Mouse (Mus musculus) small intestine, adult 2 months (tissue): ENCODE measurements around the gene Mtch1.

Experiments
- CTCF ChIP-seq: fragments of 200-500 bp; IDR thresholded peaks from 2 replicates; pipeline ENCODE4 v1.5.1; 2012; ENCODE audit warnings: low read depth, mild to moderate bottlenecking, control low read depth, inconsistent platforms, low read length, moderate library complexity, mixed read lengths; ENCODE audit not compliant: insufficient replicate concordance, insufficient read length; ENCODE audit errors: extremely low read depth
- POLR2A ChIP-seq: fragments of 200-500 bp; IDR thresholded peaks from 2 replicates; pipeline ENCODE4 v1.6.1; 2012; ENCODE audit warnings: low read depth, mild to moderate bottlenecking, control low read depth, inconsistent platforms, low read length, moderate library complexity

DNA sequence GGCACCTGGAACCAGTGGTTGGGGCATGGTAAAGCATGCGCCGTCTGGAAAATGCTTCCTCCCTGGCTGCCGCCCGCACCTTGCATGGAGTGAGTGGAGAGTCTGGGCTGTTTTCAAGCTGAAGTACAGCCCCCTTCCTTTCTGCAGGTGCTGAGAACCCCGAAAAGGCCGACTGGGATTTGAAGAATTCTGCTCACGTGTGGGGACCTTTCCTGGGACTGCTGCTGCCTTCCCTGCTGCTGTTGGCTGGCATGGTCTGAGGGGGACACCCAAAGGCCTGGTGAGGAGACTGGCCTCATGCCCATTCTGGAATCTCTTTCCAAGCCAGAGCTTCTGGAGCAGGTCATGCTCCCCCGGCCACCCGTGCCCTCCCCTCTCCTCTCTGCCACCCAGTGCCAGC, 20.0 kb downstream of the Mtch1 start:
- no peak for TF ChIP-seq CTCF
- TF ChIP-seq POLR2A: no peak
